Mouse (Mus musculus): ENCODE data around the gene Anapc7.

The Anapc7 gene

GRCm38 (mm10) chr5:122493035-122493434, 71.5 kb downstream of the Anapc7 start:
- DNase-seq (ENCODE audit: low read depth, low spot score) = no peak

GRCm38 (mm10) chr5:122494449-122494848, 73.0 kb downstream of the Anapc7 start:
- DNase-seq (ENCODE audit: low read depth, low spot score) = no peak
